Mouse (Mus musculus) ES-CJ7 (cell line): ENCODE results near the gene Alpi.

Experiments used
- DNase-seq: peaks from one replicate; pipeline ENCODE4 v3.0.0; 2011; ENCODE audit warnings: low read depth, low spot score

Alpi gene

DNA sequence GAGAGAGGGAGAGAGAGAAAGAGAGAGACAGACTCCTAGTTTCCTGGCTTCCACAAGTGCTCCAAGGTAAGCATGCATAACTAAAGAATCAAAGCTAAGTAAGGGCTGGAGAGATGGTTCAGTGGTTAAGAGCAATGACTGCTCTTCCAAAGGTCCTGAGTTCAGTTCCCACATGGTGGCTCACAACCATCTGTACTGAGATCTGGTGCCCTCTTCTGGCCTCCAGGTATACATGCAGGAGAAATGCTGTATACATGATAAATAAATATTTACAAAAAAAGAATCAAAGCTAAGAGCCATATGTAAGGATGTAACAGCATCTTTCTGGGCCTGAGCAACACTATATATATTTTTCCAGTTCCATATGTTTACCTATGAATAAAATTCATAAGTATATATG, 40.5 kb downstream of the Alpi start:
- DNase-seq = no peak

DNA sequence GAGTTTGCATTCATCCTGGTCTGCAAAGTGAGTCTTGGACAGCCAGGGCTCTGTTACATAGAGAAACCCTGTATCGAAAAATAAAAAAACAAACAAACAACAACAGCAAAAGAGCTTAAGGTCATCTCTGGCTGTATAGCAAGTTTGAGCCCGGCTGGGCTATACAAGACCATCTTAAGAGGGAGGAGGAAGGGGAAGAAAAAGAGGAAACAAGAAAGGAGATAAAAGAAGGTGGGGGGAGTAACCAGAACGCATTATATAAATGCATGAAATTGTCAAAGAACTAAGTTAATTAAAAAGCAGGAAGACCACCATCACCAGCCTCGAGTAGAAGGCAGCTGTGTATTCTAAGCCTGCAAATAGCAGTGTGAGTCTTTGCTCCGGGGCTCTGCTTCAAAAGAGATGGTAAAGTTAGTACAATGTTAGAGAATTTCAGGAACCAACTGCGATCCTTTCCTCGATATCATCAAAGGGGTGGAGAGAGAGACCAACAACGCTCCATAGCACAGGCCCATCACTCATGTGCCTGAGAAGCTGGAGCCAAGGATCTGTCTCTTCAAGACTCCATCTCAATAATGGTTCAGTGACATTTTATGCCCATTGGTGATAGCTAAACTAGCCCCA, 42.3 kb downstream of the Alpi start:
- no peak for DNase-seq

DNA sequence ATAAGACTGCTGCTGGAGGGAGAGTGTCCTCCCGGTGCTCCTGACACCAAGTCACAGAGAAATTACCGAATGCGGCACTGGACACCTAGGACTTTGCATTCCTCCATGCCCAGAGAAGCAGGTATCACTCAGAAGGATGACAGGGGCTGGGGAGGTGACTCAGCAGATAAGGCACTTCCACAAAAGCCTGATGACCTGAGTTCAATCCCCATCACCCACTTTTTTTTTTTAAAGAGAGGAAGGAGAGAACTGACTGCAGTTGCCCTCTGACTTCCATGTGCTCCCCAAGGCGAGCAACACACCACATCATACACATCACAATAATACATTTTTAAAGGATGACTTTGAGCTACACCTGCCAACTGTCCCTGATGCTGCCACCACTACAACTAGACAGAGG, 44.3 kb downstream of the Alpi start:
- no peak for DNase-seq

DNA sequence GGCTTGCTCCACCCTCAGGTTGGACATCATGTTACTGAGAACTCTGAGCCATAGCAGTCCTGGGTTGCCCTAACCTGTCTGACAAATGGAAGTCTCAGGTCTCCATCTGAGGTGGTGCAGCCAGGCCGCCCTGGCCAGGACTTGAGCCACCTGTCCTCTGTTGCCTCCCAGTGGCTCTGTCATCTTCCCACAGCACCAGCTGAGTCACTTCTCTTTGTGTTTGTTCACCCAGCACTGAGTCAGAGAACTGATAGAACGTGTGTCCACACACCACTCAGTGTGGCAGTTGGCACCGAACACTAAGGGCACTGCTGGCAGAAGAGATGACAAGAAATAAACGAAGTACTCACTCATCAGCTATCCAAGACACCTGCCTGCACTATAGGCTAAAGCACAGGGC, 50.0 kb downstream of the Alpi start:
- DNase-seq = no peak

DNA sequence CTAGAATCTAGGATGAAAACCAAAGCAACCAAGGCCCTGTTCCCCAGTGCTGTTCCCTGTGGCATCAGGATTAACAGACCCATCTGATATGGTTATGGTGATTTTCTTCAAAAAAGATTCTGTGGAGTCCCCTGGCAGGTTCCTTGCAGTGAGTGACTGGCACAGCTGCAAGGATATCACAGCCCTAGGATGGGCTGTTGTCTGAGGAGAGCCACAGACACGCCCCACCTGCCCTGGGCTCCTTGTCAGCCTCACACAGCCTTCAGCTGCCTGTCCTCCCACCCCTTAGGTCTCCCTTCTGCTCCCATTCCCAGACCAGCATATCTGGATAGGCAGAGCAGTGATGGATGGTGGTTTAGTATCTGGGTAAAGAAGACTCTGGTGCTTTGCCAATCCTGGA, 50.7 kb downstream of the Alpi start:
- DNase-seq = no peak

DNA sequence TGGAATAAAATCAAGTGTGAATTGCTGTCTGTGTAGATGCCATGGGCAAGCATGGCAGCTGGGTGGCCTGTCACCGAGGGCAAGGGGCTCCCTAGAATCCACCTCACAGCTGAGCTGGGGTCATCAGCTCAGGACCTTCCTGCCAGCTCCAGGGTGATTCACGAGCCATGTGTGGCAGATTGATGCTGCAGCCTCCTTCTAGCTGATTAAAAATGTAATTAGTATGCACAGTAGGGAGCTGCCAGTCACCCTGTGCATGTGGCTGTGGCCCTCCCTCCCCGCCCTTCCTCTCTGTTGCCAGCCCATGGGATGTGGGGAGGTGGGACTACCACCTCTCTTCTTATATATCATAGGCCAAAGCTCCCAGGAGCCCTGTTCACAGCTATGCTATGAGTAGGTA, 51.3 kb downstream of the Alpi start:
- DNase-seq = no peak
